Mouse (Mus musculus): ENCODE data around the gene Zbtb20. TPM values are rescaled to one million over a fixed set of nuclear protein-coding genes. Genes with fewer than 3 reads are reported as not detected.

Gene Zbtb20
- 100 to 1,000 TPM; 259 to 306 TPM for total RNA-seq (2021)
- long read RNA-seq, partial matches to known transcripts, result 7 of 45 reads
- long read RNA-seq, other reads (novel, unspliced or antisense), result 37 of 45 reads

GRCm38 (mm10) chr16:42875852-42875980 is at the start of gene Zbtb20:
Gene Zbtb20 (plus strand): TSS chr16:42875881.
- DNase-seq (ENCODE audit: low spot score in 2 of 2), result no peak

GRCm38 (mm10) chr16:42835940-42836339 is 39.7 kb upstream of the Zbtb20 start:
- peak in 1 of 2 experiments; percentile 21 for DNase-seq (ENCODE audit: low spot score in 2 of 2)

- no peak for DNase-seq (ENCODE audit: low spot score in 2 of 2)
Measured at GRCm38 (mm10) chr16:42836404-42837120, 39.1 kb upstream of the Zbtb20 start.

- DNase-seq (ENCODE audit: low spot score in 2 of 2), result no peak
Measured at GRCm38 (mm10) chr16:42838226-42838625, 37.5 kb upstream of the Zbtb20 start.

GRCm38 (mm10) chr16:42857564-42858183 is 18.0 kb upstream of the Zbtb20 start:
- no peak for DNase-seq (ENCODE audit: low spot score in 2 of 2)

- DNase-seq (ENCODE audit: low spot score in 2 of 2), result no peak
Measured at GRCm38 (mm10) chr16:42859251-42859650, 16.4 kb upstream of the Zbtb20 start.

- DNase-seq (ENCODE audit: low spot score in 2 of 2), result no peak
Measured at GRCm38 (mm10) chr16:42863231-42863630, 12.4 kb upstream of the Zbtb20 start.

GRCm38 (mm10) chr16:42866061-42866460 is 9.6 kb upstream of the Zbtb20 start:
- no peak for DNase-seq (ENCODE audit: low spot score in 2 of 2)

- DNase-seq (ENCODE audit: low spot score in 2 of 2), result no peak
Measured at GRCm38 (mm10) chr16:42872101-42872500, 3.6 kb upstream of the Zbtb20 start.

- no peak for DNase-seq (ENCODE audit: low spot score in 2 of 2)
Measured at GRCm38 (mm10) chr16:42873942-42874341, 1.7 kb upstream of the Zbtb20 start.

- DNase-seq (ENCODE audit: low spot score in 2 of 2), result peak in 1 of 2 experiments; percentile 13
Measured at GRCm38 (mm10) chr16:42874456-42874855, 1.2 kb upstream of the Zbtb20 start.

- peak; percentile 98 to 100 for DNase-seq (ENCODE audit: low spot score in 2 of 2)
Measured at GRCm38 (mm10) chr16:42874910-42875851, 500 bp upstream of the Zbtb20 start.

GRCm38 (mm10) chr16:42876021-42877000 is 630 bp downstream of the Zbtb20 start:
- DNase-seq (ENCODE audit: low spot score in 2 of 2), result peak; percentile 28 to 61

- peak; percentile 8 to 64 for DNase-seq (ENCODE audit: low spot score in 2 of 2)
Measured at GRCm38 (mm10) chr16:42880046-42880445, 4.4 kb downstream of the Zbtb20 start.

GRCm38 (mm10) chr16:42885538-42885937 is 9.9 kb downstream of the Zbtb20 start:
- DNase-seq (ENCODE audit: low spot score in 2 of 2), result no peak

GRCm38 (mm10) chr16:42885964-42886363 is 10.3 kb downstream of the Zbtb20 start:
- DNase-seq (ENCODE audit: low spot score in 2 of 2), result no peak

- peak; percentile 21 to 59 for DNase-seq (ENCODE audit: low spot score in 2 of 2)
Measured at GRCm38 (mm10) chr16:42897125-42897693, 21.5 kb downstream of the Zbtb20 start.

GRCm38 (mm10) chr16:42900328-42900727 is 24.6 kb downstream of the Zbtb20 start:
- no peak for DNase-seq (ENCODE audit: low spot score in 2 of 2)

GRCm38 (mm10) chr16:42907283-42907701 is 31.6 kb downstream of the Zbtb20 start:
- peak in 1 of 2 experiments; percentile 43 for DNase-seq (ENCODE audit: low spot score in 2 of 2)

GRCm38 (mm10) chr16:42908381-42908780 is 32.7 kb downstream of the Zbtb20 start:
- DNase-seq (ENCODE audit: low spot score in 2 of 2), result no peak
